Mouse (Mus musculus) brain, embryonic 14.5 days (tissue): ENCODE measurements around the gene Gm44596. TPM values are rescaled to one million over a fixed set of nuclear protein-coding genes. Genes with fewer than 3 reads are reported as not detected.

Experiments used
- DNase-seq: peaks from one replicate; pipeline ENCODE4 v3.0.0-alpha.2; 2011; ENCODE audit warnings: low read depth
- CTCF ChIP-seq: fragments of 200-500 bp; IDR thresholded peaks from 2 replicates; pipeline ENCODE4 v1.5.1; 2012; ENCODE audit warnings: inconsistent platforms, mild to moderate bottlenecking, moderate library complexity, borderline replicate concordance; ENCODE audit not compliant: insufficient read depth, insufficient read length; ENCODE audit errors: extremely low read depth
- POLR2A ChIP-seq: fragments of 200-500 bp; IDR thresholded peaks from 2 replicates; pipeline ENCODE4 v1.6.1; 2012; ENCODE audit warnings: mild to moderate bottlenecking, inconsistent platforms, borderline replicate concordance; ENCODE audit not compliant: poor library complexity, insufficient read depth, insufficient read length, severe bottlenecking; ENCODE audit errors: extremely low read depth
- polyA plus RNA-seq: library from polyadenylated mRNA; depleted of rRNA; stranded (reverse); fragments of >200 nt; gene quantifications from 2 replicates; pipeline ENCODE4 v1.2.3, GENCODE M21; 2012

Gene Gm44596
- polyA plus RNA-seq, 1 experiment = not detected

DNA sequence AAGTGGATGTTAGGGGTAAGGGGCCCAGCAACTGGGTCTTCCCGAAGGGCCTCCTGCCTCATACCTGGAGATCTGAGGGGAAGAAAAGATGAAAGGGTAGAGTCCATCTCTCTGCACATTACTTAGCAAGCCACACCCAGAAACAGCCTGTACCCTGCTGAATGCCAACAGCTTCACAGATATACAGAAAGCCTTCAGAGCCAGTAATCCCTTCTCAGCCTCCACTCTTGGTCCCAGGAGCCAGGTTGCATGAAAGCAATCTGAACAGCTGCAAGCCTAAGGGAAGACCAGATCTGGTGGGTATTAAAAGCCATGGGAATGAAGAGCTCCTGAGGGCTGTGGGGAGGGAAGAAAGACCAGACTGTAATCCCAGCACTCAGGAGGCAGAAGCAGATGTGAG lies 13.9 kb downstream of the Gm44596 start:
- TF ChIP-seq POLR2A (no peak), CTCF (no peak)
- no peak for DNase-seq

GRCm38 (mm10) chr6:128390683-128391082 lies 15.4 kb downstream of the Gm44596 start:
- TF ChIP-seq CTCF (no peak), POLR2A (no peak)
- DNase-seq = no peak

- DNase-seq = no peak
- no peak for TF ChIP-seq POLR2A
- no peak for TF ChIP-seq CTCF
Observed at GRCm38 (mm10) chr6:128397574-128398261, 22.4 kb downstream of the Gm44596 start.

GRCm38 (mm10) chr6:128398996-128399395 lies 23.7 kb downstream of the Gm44596 start, which contains the start of gene Nrip2:
Gene Nrip2, plus strand, starts transcription at chr6:128399296.
- DNase-seq = no peak
- TF ChIP-seq POLR2A = no peak
- TF ChIP-seq CTCF = no peak

DNA sequence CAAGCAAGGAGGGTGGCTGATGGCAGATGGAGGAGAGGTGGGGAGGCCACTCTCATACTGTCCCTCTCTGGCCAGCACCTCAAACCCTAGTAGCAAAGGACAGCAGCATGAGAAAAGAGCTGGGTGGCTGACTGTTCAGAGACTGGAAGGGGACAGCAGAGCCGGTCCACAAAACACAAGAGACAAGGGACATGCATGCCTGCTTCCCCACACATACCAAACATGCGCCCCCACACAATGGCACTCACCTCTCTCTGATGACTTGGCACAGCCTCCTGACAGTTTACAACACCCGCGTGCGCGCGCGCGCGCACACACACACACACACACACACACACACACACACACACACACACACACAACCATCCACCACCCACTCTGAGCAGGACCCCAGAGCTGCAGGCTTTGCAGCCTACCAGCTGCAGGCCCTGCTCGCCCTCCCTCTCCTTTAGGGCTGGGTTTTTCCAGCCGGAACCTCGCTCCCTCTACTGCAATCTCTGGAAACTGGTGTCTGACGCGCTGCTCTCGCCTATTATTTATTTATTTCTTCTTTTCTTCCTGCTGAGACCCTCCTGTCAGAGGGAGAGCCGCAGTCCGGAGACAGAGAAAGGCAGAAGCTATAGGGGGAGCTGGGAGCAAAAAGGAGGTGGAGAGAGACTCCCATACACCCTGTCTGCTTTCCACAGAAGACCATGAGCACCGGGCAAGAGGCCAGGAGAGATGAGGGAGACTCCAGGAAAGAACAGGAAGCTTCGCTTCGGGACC lies 24.3 kb downstream of the Gm44596 start:
- peak; percentile 77 for DNase-seq
- TF ChIP-seq CTCF (no peak), POLR2A (no peak)

GRCm38 (mm10) chr6:128404708-128405107 lies 29.4 kb downstream of the Gm44596 start:
- no peak for DNase-seq

GRCm38 (mm10) chr6:128408544-128409125 lies 33.3 kb downstream of the Gm44596 start:
- no peak for DNase-seq
- TF ChIP-seq POLR2A = no peak
- TF ChIP-seq CTCF = no peak

More at GRCm38 (mm10) chr6:128404708-128405107, 29.4 kb downstream of the Gm44596 start:
- TF ChIP-seq POLR2A = no peak
- TF ChIP-seq CTCF = no peak

DNA sequence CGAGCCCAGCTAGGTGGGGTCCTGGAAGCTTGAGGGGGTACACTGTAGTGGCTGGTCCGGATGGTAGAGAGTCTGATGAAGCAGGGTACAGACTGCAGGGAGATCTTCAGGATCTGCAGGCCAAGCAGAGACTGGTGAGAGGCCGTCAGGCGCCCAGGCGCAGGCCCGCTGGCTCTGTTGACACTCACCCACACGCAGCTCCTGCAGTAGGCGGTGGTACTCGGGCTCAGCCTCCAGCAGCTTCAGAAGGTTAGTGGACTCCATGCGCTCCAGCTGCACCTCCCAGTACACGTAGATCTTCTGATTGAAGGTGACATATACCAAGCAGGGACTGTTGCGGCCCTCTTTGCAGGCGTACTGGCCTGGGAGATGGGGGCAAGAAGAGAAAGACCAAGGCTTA lies 35.0 kb downstream of the Gm44596 start:
- DNase-seq = no peak
- no peak for TF ChIP-seq CTCF
- no peak for TF ChIP-seq POLR2A

DNA sequence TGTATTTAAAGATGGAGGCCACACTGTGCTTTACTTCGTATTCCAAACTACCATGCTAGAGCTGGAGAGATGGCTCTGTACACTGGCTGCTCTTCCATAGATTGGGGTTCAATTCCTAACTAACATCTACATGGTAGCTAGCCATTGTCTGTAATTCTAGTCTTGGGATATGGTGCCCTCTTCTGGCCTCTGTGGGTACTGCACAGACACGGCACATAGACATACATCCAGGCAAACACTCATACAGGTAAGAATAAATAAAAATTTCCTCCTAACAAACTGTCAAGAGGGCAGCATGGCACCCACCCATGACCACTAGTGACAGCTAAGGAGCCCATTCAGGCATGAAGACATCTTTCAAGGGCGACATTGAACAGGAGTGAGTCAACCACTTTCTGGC lies 35.8 kb downstream of the Gm44596 start:
- peak; percentile 81 for DNase-seq
- TF ChIP-seq POLR2A (no peak), CTCF (peak; percentile 79; the same call in 1 of the 2 replicates)

DNA sequence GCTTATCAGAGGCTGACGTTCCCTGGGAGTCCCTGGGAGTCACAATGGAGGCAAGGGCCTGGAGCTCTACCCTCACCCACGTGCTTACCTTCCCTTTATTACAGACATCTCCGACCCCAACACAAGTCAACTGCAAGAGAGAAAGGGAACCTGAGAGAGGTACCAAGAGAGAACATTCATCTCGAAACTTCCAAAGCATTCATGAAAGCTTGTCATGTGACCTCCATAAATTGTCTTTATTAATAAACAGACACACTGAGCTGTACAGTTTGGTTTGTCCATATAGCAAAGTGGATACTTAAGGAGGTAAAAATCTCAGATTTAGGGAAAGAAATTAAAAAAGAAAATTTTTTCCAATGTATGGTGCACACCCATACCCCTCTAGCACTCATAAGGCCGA lies 40.9 kb downstream of the Gm44596 start:
- DNase-seq = no peak
- TF ChIP-seq CTCF (no peak), POLR2A (no peak)

- no peak for TF ChIP-seq POLR2A
- no peak for TF ChIP-seq CTCF
- DNase-seq = no peak
Observed at GRCm38 (mm10) chr6:128418076-128418475, 42.8 kb downstream of the Gm44596 start.

GRCm38 (mm10) chr6:128421036-128421435 lies 45.7 kb downstream of the Gm44596 start:
- no peak for DNase-seq
- TF ChIP-seq CTCF (no peak), POLR2A (no peak)

DNA sequence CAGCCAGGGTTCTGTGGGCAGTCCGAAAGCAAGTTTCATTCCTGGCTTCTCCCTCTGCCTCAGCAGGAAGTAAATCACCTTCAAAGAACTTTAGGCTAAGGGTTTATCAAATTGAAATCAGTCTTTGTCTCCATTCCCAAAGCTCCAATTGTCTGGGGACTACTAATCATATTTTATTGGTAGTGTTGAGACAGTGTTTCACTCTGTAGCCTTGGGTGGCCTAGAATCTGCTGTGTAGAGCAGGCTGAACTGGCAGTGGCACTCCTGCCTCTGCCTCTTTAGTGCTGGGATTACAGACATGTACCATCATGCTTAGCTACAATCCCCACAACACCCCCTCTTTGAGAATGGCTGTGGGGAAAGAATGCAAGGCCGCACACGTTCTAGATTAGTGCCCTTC lies 46.2 kb downstream of the Gm44596 start:
- no peak for DNase-seq
- TF ChIP-seq POLR2A (no peak), CTCF (no peak)
